Mouse (Mus musculus) v-Abl transformed pro-B cells (cell line): ENCODE results near the gene Pgm2l1.
"Not testable (repeated sequence)": the region's sequence is repeated elsewhere in the genome, so short reads cannot be mapped to it uniquely, and the experiment has no call there.

Experiments used
- in situ Hi-C, 2 experiments: fragments of 400-800 bp; cut with MboI; formaldehyde crosslinking; loops; one replicate each; pipeline ENCODE4 v1.15.1; 2025; ENCODE audit not compliant: unreplicated experiment in 2 of 2

The Pgm2l1 gene

DNA sequence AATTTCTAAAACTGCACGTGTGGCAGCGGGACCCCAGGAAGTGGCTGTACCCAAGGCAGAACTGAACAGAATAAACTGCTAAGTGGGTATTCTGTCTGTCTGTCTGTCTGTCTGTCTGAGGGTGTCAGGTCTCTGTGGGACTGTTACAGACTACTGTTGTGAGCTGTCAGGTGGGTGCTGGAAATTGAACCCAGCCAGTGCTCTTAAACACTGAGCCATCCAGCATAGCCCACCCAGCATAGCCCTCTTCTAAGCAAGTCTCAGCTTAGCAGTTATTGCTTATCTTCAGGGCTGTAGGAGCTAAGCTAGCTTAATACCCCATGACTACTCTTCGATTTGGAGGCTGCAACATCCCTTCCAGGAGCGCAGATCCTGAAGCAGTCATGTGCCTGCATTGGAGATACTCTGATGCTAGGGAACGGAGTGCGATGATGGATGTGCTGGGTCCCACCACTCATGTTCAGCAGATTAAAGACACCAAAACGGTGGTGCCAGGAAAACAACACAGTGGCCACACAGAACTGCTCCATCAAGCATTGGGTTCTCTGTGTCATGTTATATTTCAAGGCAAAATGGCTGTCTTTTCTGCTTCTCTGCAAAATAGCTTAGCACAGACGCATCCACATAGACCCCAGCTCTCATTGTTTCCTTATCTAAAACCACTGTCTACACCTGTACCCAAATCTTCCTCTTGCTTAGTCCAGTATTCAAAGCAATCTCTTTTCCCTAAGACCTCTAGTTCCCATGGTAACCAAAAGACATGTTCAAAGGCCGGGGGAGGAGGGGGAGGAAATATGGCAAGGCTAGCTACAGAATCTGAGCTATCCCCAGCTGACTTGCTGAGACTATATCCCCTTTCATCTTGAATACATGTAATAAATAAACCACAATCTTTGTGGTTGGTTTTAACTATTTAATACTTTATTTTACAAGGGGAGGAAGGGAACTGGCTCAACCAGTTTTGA is 10.3 kb upstream of the Pgm2l1 start:
- in situ Hi-C loops: no loop called here

DNA sequence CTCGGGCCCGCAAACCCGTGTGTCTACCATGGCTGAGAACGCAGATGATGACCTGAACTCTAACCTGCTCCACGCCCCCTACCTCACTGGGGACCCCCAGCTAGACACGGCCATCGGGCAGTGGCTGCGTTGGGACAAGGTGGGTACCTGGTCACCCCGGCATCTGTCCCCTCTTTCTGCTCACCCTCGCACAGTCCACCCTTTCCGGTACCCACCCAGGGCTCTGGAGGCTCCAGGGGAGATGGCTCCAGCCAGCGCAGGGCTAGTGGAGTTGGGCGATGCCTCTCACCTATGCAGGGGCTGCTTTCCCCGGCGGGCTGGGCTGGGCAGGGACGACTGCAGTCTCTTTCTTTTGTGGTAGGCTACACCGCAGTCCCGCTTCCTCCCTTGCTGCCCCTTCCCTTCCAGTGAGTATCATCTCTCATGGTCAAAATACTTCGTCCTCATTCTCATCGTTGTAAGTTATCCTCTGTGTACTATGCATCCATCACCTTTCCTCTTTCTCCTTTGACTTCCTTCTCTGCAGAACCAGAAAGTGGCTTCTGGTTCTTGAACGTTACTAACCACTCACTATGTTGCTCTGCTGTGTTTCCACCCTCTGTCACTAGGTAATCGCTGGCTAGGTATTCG is 817 bp downstream of the Pgm2l1 start:
- in situ Hi-C loops: no loop called here

DNA sequence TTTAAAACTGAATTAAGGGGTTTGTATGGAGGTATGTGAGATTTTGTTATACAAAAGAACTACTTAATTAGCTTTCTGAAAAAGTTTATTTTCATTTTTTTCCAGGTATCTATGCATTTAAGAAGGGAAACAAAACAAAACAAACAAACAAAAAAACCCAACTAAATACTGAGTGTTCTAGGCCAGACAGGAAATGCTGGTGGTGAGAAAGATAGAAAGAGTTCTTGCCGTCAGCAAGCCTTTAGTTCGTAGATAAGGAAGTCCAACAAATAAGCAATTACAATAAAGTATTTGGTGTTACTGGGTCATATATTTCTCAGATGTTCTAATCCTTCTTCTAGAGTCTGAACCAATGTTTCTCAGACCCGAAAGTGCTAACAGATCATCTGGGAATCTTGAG is 1.8 kb downstream of the Pgm2l1 start:
- in situ Hi-C loops: no loop called here

DNA sequence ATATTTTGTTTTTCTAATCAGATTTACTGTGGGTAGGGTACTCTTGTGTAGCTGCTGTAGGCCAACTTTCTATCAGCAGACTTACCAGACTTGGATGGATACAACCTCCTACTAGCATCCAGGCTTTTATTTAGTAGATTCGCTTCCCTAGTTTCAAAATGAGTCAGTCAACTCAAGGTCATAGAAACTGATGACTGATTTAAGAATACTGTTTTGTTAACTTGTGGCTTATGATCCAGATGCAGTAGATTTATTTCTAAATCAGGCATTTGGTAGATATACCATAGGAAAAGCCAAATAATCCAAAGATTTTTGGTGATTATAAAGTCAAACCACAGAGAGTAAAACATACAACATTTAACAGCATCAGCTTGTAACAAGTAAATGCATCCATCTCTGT is 3.5 kb downstream of the Pgm2l1 start:
- in situ Hi-C loops: no loop called here

DNA sequence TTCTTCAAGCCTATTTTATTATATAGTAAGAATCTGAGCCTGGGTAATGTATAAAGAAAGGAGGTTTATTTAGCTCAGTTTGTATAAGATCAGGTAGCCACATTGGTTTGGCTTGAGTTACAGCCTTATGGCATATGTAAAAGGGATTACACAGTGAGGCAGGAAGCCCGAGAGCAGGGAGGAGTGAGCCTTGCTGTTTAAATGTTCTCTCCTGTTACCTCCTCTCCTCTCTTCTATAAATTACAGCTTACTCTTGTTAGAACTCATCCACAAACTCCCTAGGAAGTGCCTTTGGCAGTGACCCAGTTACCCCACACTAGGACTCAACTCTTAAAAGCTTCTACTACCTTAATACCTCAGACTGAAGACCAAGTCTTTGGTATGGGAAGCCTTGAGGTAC is 4.5 kb downstream of the Pgm2l1 start:
- in situ Hi-C loops: no loop called here

DNA sequence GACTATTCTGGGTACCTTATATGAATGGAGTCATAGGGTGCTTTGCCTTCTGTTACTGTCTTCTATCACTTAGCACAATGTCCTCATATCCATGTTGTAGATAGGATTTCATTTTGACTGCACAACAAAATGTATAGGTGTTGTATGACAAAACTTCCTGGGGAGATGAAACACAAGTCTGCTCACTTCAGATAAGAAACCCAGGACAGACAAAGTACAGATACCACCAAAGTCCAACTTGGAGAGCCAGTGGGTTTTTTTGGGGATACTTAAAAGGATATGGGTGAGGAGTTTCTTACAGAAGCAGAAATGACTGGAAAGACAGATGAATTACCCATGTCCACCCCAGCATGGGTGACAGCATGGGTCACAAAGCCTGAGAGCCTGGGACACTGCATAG is 6.5 kb downstream of the Pgm2l1 start:
- in situ Hi-C loops: no loop called here

DNA sequence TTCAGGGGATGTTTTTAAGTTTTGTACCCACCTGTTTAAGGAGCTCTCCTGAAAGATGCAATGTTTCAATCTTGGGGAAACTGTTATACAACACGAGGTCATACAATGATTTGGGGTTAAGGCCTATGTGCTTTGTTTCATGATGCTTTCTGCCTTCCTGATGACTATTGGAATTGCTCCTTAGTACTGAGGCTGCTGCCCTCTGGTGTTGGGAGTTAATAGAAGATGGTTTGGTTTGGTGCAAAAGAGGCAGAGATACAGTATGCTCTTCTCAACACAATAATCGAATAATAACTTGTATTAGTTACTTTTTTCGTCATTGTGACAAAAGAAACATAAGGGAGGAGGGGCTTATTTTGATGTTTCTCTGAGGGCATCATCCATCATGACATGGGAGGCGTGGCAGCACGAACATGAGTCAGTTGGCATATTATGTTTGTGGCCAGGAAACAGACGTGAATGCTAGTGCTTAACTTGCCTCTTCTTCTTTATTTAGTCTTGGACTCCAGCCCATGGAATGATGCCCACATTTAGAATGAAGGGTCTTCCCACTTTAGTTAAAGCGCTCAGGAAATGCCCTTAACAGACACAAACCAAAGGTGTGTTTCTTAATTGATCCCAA is 7.2 kb downstream of the Pgm2l1 start:
- in situ Hi-C loops: no loop called here

DNA sequence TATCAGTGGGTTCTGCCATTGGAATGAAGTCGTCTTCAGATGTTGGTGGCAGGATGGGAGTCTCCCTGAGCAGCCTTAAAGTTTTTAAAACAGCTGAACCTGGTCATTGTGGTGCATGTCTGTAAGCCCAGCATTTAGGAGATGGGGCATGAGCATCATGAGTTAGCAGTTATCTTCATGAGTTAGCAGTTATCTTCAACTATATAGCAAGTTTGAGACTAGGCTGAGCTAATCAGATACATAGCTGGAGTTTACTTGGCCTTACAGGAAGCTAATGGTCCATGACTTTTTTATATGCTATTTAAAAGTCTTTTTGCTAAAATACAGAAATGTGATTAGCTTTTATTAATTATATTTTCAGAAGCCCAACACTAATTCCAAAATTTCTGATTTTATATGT is 11.1 kb downstream of the Pgm2l1 start:
- in situ Hi-C loops: loop anchor here (5.0 kb wide), 2 partner anchors 46 to 116 kb away; partner anchors contain the start of gene Pold3 (in 1 of the 2)

DNA sequence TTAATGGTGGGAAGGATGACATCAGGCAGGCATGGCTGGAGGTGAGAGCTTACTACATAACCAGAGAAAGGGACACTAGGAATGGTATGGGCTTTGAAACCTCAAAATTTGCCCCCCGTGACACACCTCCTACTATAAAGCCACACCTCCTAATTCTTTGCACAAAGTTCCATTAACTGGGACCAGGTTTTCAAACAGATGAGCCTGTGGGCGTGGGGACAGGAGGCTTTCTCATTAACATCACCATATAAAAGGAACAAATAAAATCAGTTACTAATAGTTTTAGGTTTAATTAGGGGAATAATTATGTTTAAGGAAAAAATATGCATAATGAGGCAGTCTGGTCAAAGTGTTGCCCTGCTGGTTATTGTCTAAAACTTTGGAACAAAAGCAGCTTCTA is 13.4 kb downstream of the Pgm2l1 start:
- in situ Hi-C loops: no loop called here

DNA sequence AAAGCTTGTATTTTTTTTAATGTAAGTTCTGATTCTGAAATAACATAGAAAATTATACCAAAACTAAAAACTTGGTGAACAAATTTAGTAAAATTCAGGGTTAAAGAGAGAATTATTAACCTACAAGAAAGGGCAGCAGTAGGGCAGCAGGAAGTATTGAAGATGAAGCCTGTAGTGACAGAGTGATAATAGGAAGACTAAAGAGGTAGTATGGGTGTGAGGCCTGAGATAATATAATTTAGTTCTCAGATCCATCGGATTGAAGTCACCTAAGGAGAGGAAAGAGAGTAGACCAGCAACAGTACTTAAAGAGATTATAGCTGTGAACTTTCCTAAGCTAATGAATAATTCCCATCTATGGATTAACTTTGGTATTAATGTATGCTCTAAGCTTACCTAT is 15.8 kb downstream of the Pgm2l1 start:
- in situ Hi-C loops: no loop called here

DNA sequence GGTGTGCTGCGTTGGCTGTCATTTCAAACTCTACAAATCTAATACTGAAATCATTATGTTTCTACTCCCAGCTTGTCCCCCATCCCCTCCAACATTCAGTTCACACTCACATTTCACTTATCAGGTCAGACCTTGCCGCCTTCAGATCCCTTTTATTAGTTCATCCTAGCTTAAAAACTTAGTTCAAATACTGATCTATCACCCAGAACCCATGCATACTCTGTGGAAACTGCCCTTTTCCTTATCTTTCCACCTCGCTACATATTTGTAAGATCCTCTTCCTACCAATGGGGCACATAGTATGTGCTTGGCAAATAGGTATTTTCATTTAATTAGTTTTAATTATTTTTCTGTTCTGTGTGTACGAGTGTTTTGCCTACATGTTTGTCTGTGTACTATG is 17.0 kb downstream of the Pgm2l1 start:
- in situ Hi-C loops: no loop called here

DNA sequence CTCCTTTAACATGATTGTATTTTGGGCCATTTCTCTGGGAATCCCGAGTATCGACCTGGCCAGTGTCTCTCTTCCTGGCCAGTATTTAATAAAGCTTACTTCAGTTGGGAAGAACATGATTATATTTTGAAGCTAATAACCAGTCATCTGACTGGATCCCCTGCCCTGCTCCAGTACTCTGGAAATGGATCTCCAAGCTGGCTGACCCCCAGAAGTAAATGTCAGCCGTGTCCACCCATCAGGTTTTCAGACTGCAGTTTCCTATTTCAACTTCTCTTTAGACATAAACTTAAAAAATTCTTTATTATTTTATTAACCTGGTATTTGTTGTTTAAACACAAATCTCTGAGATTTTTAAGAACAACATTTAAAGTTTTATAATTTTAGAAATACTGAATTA is 18.0 kb downstream of the Pgm2l1 start:
- in situ Hi-C loops: no loop called here

DNA sequence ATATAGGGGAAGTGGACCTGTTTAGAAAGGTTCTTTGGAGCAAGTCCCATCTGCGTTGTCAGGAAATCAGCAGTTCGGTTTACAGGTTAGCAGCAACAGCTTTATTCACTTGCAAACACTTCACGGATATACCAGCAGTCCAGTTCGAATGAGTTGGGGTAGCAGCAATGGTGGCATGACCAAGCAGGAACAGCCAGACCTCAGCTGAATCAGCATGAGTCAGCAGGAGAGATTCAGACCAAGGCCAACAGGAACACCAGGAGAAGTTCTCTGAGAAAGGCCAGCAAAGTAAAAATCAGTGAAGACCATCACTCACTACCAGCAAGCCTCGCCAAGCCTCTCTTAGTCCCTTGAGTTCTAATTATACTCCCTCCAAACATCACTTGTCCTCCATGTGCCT is 23.5 kb downstream of the Pgm2l1 start:
- in situ Hi-C loops: no loop called here

DNA sequence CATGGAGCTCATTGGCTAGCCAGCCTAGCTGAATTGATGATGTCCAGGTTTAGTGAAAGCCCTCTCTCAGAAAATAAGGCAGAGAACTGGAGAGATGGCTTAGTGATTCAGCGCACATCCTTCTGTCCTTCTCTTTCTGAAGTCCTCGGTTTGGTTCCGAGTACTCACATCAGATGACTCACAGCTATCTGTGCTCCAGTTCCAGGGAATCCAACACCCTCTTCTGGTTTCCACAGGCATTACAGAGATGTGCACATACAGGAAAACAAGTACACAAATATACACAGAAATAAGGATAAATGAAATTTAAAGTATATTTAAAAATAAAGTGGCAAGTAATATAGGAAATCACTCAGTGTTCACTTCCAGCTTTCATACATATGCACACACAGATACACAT is 35.2 kb downstream of the Pgm2l1 start:
- in situ Hi-C loops: no loop called here

DNA sequence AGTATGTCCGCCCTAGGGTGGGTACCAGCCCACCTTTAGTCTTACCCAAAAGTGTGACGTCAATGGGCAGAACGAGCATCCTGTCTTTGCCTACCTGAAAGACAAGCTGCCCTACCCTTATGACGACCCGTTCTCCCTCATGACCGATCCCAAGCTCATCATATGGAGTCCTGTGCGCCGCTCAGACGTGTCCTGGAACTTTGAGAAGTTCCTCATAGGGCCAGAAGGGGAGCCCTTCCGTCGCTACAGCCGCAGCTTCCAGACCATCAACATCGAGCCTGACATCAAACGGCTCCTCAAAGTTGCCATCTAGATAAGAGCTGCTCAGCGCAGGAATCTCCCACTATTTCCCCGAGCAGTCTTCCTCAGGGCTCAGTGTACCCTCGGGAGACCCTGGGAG is 37.7 kb downstream of the Pgm2l1 start:
- in situ Hi-C loops: not testable (repeated sequence)

DNA sequence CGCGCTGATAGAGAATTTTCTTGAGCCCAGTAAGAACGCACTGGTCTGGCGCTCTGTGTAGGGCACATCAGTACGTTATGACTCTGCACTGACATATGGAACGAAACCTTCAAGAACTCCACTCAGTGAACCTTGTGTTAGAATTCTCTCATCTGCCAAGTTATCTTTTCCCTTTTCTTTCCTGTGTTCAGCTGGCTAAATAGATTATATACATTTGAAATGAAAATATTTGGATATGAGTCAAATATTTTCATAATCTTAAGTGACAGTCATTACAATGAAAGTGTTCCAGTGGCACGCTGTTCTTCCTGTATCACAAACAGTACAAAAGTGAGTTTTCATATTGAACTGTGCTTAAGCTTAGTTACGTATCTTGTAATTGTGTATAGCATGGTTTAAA is 45.2 kb downstream of the Pgm2l1 start:
- in situ Hi-C loops: no loop called here

DNA sequence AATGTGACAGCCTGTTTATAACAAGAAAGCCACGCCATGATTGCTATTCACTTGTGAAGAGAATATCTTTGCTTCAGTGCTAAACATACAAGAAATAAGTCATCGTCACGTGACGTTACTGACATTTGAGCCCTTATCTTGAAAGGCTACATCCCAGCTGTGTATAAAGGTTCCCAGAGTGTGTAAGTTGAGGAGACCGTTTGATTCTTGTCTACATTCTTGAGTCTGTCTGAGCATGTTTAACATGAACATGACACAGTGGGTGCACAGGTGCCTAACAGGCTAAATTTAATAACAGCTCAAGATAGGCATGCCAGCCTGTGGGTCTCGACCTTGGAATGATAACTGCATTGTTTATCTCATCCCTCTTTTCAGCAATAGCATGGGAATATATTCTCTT is 47.3 kb downstream of the Pgm2l1 start:
- in situ Hi-C loops: no loop called here

DNA sequence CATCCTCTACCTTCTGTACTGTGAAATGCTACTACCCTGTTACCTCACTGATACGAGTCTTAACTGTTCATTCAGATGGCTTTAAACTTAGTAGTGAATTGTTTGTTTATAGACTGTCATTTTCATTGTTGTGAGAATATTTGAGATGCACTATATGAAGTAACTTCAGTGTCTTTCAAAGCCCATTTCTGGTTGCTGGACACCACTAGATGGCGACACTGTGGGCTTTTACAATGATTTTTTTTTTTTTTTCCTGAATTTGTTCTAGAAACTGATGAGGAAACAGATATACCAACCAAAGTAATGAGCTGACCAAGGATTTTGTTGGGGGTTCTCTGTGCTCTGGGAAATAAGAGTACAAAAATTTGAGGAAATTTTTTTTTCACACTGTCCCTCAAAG is 49.2 kb downstream of the Pgm2l1 start:
- in situ Hi-C loops: loop anchor here in 1 of 2 experiments (5.0 kb wide), 1 partner anchor 116 kb away; no protein-coding TSS in a partner anchor

DNA sequence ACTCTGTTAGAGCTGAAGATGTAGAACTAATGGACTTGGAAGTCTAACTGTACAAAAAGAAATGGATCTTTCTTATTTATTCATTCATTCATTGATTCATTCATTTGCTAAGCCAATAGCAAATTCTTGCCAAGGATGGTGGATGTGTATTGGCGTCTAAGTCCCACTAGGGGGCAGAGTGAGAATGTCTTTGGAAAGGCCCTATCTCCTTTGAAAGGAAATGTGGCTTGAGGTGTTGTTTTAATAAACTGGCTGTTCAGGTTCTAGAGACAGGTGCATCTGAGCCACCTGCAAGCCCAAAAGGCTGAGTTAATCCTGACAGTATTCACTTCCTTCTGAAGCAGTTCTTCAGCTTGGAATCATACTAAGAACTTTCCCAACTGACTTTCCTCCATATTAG is 52.6 kb downstream of the Pgm2l1 start:
- in situ Hi-C loops: loop anchor here in 1 of 2 experiments (5.0 kb wide), 2 partner anchors 112 to 382 kb away; partner anchors contain the start of gene Plekhb1

DNA sequence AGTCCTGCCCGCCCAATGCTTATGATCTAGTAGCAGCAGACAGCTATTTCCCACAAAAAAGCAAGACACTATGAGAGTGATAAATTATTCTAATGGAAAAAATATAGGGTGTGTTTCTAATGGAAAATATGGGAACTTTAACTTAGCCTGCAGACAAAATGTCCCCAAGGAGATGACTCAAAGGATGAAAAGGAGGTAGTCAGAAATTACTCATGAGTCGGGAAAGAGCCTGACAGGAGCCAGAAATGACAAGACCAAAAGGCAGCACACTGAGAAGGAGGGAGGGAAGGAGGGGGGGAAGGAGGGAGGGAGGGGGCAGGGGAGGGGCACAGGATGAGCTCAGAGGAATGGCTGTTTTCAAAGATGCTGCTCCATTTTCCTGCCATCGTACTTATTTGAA is 54.4 kb downstream of the Pgm2l1 start:
- in situ Hi-C loops: loop anchor here in 1 of 2 experiments (5.0 kb wide), 1 partner anchor 381 kb away; the partner anchor contains the start of gene Plekhb1

DNA sequence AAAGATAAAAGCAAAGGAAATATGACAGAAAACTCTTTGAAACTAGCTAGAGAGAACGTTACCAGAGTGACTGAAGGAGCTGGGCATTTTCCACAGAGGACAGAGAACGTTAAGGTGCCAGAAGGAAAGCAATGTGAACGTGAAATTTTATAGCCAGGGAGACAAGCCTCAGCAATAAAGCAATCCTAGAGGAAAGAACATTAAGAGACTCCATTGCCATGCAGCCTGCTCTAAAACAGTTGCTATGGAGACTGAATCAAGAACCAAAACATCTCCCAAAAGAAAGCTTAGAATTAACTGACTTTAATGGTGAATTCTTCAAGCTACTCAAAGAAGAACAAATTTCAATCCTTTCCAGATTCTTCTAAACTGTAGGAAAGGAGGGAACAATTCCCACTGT is 56.1 kb downstream of the Pgm2l1 start:
- in situ Hi-C loops: loop anchor here in 1 of 2 experiments (5.0 kb wide), 1 partner anchor 379 kb away; the partner anchor contains the start of gene Plekhb1
